Mouse (Mus musculus) ES-E14 (cell line): ENCODE measurements around the gene Nyap1. TPM values are rescaled to one million over a fixed set of nuclear protein-coding genes. Genes with fewer than 3 reads are reported as not detected.
A peak's percentile ranks its signal among the peaks of the same experiment; 100 is the strongest.
"Not testable (repeated sequence)": the region's sequence is repeated elsewhere in the genome, so short reads cannot be mapped to it uniquely, and the experiment has no call there.

Experiments used
- DNase-seq: peaks from one replicate; pipeline ENCODE4 v3.0.0-alpha.2; 2013; ENCODE audit warnings: low read depth, low spot score
- H3K27ac ChIP-seq: 2 replicates; pipeline ENCODE4 v1.5.1; 2012; ENCODE audit warnings: low read depth, mild to moderate bottlenecking, low read length, moderate library complexity, mixed read lengths; ENCODE audit not compliant: poor library complexity, insufficient read depth, severe bottlenecking
- H3K36me3 ChIP-seq: 2 replicates; pipeline ENCODE4 v1.6.1; 2012; ENCODE audit warnings: mild to moderate bottlenecking, low read length, moderate library complexity, mixed read lengths; ENCODE audit not compliant: control insufficient read depth, poor library complexity, insufficient read depth, severe bottlenecking
- H3K4me1 ChIP-seq, 2 experiments: fragments of 150-350 bp in 1 of 2; sonication (generic) in 1 of 2; 2 replicates each; pipeline ENCODE4 v1.6.1; 2012; ENCODE audit warnings: low read length in 2 of 2, mild to moderate bottlenecking in 1 of 2, mixed read lengths in 1 of 2; ENCODE audit not compliant: control insufficient read depth in 2 of 2, insufficient read depth in 2 of 2, poor library complexity in 1 of 2
- H3K4me3 ChIP-seq, 2 experiments: fragments of 150-350 bp in 1 of 2; sonication (generic) in 1 of 2; 2 replicates each; pipeline ENCODE4 v1.5.1; 2012; ENCODE audit warnings: low read length in 2 of 2, low read depth in 1 of 2, mild to moderate bottlenecking in 1 of 2, mixed read lengths in 1 of 2; ENCODE audit not compliant: insufficient read depth in 1 of 2, poor library complexity in 1 of 2, severe bottlenecking in 1 of 2
- H3K9ac ChIP-seq: 2 replicates; pipeline ENCODE4 v1.6.1; 2012; ENCODE audit warnings: low read depth, mild to moderate bottlenecking, low read length, mixed read lengths; ENCODE audit not compliant: poor library complexity, insufficient read depth, severe bottlenecking
- H3K9me3 ChIP-seq: fragments of 150-350 bp; sonication (generic); 2 replicates; pipeline ENCODE4 v1.6.1; 2012; ENCODE audit warnings: low read depth, mild to moderate bottlenecking, low read length; ENCODE audit not compliant: control insufficient read depth, insufficient read depth
- CHD2 ChIP-seq: IDR thresholded peaks from 2 replicates; pipeline ENCODE4 v1.6.1; 2014; ENCODE audit warnings: mild to moderate bottlenecking, low read depth, low read length, inconsistent platforms
- HCFC1 ChIP-seq: IDR thresholded peaks from 2 replicates; pipeline ENCODE4 v1.6.1; 2012; ENCODE audit warnings: low read length, inconsistent platforms, borderline replicate concordance; ENCODE audit not compliant: insufficient read depth
- MAFK ChIP-seq: IDR thresholded peaks from 2 replicates; pipeline ENCODE4 v1.6.1; 2014; ENCODE audit warnings: mild to moderate bottlenecking, low read depth, low read length, inconsistent platforms; ENCODE audit not compliant: insufficient read depth
- ZC3H11A ChIP-seq: IDR thresholded peaks from 2 replicates; pipeline ENCODE4 v1.6.1; 2012; ENCODE audit warnings: low read depth, mild to moderate bottlenecking, inconsistent platforms, low read length, borderline replicate concordance
- ZNF384 ChIP-seq: IDR thresholded peaks from 2 replicates; pipeline ENCODE4 v1.6.1; 2012; ENCODE audit warnings: low read depth, low read length, inconsistent platforms
- in situ Hi-C, 2 experiments: fragments of 600-800 bp; cut with MboI; formaldehyde crosslinking; loops; one replicate each; pipeline ENCODE4 v1.15.1; 2025; ENCODE audit warnings: low sequenced_read_pairs in 2 of 2, inconsistent platforms in 1 of 2; ENCODE audit not compliant: unreplicated experiment in 2 of 2
- total RNA-seq: library from RNA; depleted of rRNA; stranded (reverse); fragments of 300-350 nt; gene quantifications from 2 replicates; pipeline ENCODE4 v1.2.3, GENCODE M21; 2012

Gene Nyap1
- total RNA-seq, 1 experiment, result 7.4 TPM

- H3K9me3 ChIP-seq, in situ Hi-C loops, H3K4me3 ChIP-seq, DNase-seq, H3K9ac ChIP-seq, H3K36me3 ChIP-seq, H3K27ac ChIP-seq: not testable (repeated sequence)
- TF ChIP-seq ZNF384, result peak; percentile 57; the same call in 1 of the 2 replicates
- H3K4me1 ChIP-seq, result peaks cover 6 to 39% of the 10 kb centered on the region in 2 experiments; a peak in 3 of 4 replicates
Observed at GRCm38 (mm10) chr5:137750212-137750611, 8.8 kb upstream of the Nyap1 start.

- H3K4me3 ChIP-seq, result no peak overlapping the region
- DNase-seq, result no peak
- peaks cover 5% of the 10 kb centered on the region; the same call in 1 of the 2 replicates for H3K36me3 ChIP-seq
- peaks cover 6 to 41% of the 10 kb centered on the region in 2 experiments; a peak in 3 of 4 replicates for H3K4me1 ChIP-seq
- H3K9ac ChIP-seq, result no peak overlapping the region
- no peaks in the 10 kb centered on the region for H3K9me3 ChIP-seq
- no peak overlapping the region; the same call in 1 of the 2 replicates for H3K27ac ChIP-seq
- in situ Hi-C loops, result no loop called here
- TF ChIP-seq MAFK (no peak), ZC3H11A (no peak), HCFC1 (no peak), CHD2 (no peak), ZNF384 (no peak)
Observed at GRCm38 (mm10) chr5:137749196-137749836, 7.9 kb upstream of the Nyap1 start.

- peaks cover 6 to 36% of the 10 kb centered on the region in 2 experiments; a peak in 3 of 4 replicates for H3K4me1 ChIP-seq
- no peak overlapping the region for H3K27ac ChIP-seq
Observed at GRCm38 (mm10) chr5:137748130-137748770, 6.8 kb upstream of the Nyap1 start.

GRCm38 (mm10) chr5:137747326-137747961 is 6.0 kb upstream of the Nyap1 start:
- DNase-seq, result no peak
- no peak for TF ChIP-seq ZNF384
- no peak for TF ChIP-seq ZC3H11A
- no peak for TF ChIP-seq HCFC1
- no peak for TF ChIP-seq CHD2
- no peak for TF ChIP-seq MAFK

More at GRCm38 (mm10) chr5:137748130-137748770, 6.8 kb upstream of the Nyap1 start:
- no peak overlapping the region for H3K4me3 ChIP-seq
- TF ChIP-seq ZNF384 (no peak), ZC3H11A (no peak), MAFK (no peak), HCFC1 (no peak), CHD2 (no peak)
- H3K9ac ChIP-seq, result no peak overlapping the region
- in situ Hi-C loops, result no loop called here
- peaks cover 5% of the 10 kb centered on the region; the same call in 1 of the 2 replicates for H3K36me3 ChIP-seq
- DNase-seq, result no peak
- H3K9me3 ChIP-seq, result no peaks in the 10 kb centered on the region

More at GRCm38 (mm10) chr5:137747326-137747961, 6.0 kb upstream of the Nyap1 start:
- Histone ChIP-seq H3K36me3 (peaks cover 5% of the 10 kb centered on the region; the same call in 1 of the 2 replicates), H3K9me3 (no peaks in the 10 kb centered on the region), H3K9ac (peak overlapping the region; percentile 66), H3K4me3 (peak overlapping the region; percentile 72 to 89), H3K4me1 (peaks cover 4 to 33% of the 10 kb centered on the region in 2 experiments; a peak in 3 of 4 replicates), H3K27ac (no peak overlapping the region; the same call in 1 of the 2 replicates)
- in situ Hi-C loops, result no loop called here
